Mouse (Mus musculus) MEL (cell line): ENCODE measurements around the gene Ccdc142.

Experiments used
- CTCF ChIP-seq, 3 experiments: IDR thresholded peaks in 2 of 3; conservative IDR thresholded peaks in 1 of 3; 2 replicates each; pipeline ENCODE4 v1.5.1; 2011 to 2012; ENCODE audit warnings: low read length in 3 of 3, low read depth in 2 of 3, mild to moderate bottlenecking in 2 of 3, improper control_type of control experiment in 1 of 3, inconsistent platforms in 1 of 3, mixed read lengths in 1 of 3, moderate library complexity in 1 of 3; ENCODE audit not compliant: control insufficient read depth in 1 of 3, insufficient read depth in 1 of 3, poor library complexity in 1 of 3, severe bottlenecking in 1 of 3
- E2F4 ChIP-seq: IDR thresholded peaks from 2 replicates; pipeline ENCODE4 v1.6.1; 2011; ENCODE audit warnings: low read depth, low read length, improper control_type of control experiment, borderline replicate concordance
- GATA1 ChIP-seq: IDR thresholded peaks from 2 replicates; pipeline ENCODE4 v1.6.1; 2011; ENCODE audit warnings: low read depth, low read length, improper control_type of control experiment
- MAFK ChIP-seq: IDR thresholded peaks from 2 replicates; pipeline ENCODE4 v1.6.1; 2011; ENCODE audit warnings: low read depth, mild to moderate bottlenecking, low read length, improper control_type of control experiment, borderline replicate concordance
- MAX ChIP-seq: IDR thresholded peaks from 2 replicates; pipeline ENCODE4 v1.6.1; 2011; ENCODE audit warnings: low read length, improper control_type of control experiment
- MEF2A ChIP-seq: IDR thresholded peaks from 2 replicates; pipeline ENCODE4 v1.6.1; 2014; ENCODE audit warnings: low read depth, mild to moderate bottlenecking, inconsistent platforms, low read length, improper control_type of control experiment; ENCODE audit not compliant: poor library complexity, insufficient replicate concordance, severe bottlenecking; ENCODE audit errors: extremely low read depth
- POLR2A ChIP-seq, 2 experiments: IDR thresholded peaks; 2 replicates each; pipeline ENCODE4 v1.6.1; 2011 to 2012; ENCODE audit warnings: low read length in 2 of 2, mild to moderate bottlenecking in 2 of 2, control low read depth in 1 of 2, improper control_type of control experiment in 1 of 2, low read depth in 1 of 2, moderate library complexity in 1 of 2; ENCODE audit not compliant: control insufficient read depth in 1 of 2, insufficient read depth in 1 of 2, poor library complexity in 1 of 2
- USF1 ChIP-seq: IDR thresholded peaks from 2 replicates; pipeline ENCODE4 v1.6.1; 2014; ENCODE audit warnings: low read depth, mild to moderate bottlenecking, inconsistent platforms, low read length, improper control_type of control experiment, moderate library complexity
- ZKSCAN1 ChIP-seq: IDR thresholded peaks from 2 replicates; pipeline ENCODE4 v1.6.1; 2012; ENCODE audit warnings: low read depth, mild to moderate bottlenecking, inconsistent platforms, low read length, improper control_type of control experiment, moderate library complexity

DNA sequence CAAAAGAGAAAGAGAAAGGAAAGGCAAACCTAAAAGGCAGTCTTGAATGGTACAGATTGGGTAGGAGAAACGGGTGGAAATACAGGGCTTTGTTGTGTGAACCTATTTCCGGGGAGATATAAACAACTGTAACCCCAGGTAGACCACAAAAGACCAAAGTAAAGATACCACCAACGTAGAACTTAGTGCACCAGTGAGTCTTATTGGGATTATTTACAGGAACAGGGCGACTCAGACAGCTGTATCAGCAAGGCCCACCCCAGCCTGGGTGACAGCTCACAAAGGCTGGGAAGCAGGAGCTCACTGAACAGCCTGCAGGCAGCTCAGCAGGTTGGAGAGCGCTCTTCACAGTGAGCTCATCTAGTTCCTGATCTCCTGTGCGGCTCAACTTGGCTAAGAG, 5.4 kb upstream of the Ccdc142 start:
- TF ChIP-seq USF1 = no peak
- no peak for TF ChIP-seq MAFK
- no peak for TF ChIP-seq POLR2A (IDR thresholded peaks at IDR 0.05; ENCODE audit: control insufficient read depth in 1 of 2, insufficient read depth in 1 of 2, low read depth in 1 of 2, low read length in 2 of 2, poor library complexity in 1 of 2)
- no peak for TF ChIP-seq MAX
- TF ChIP-seq CTCF (IDR thresholded peaks at IDR 0.05 in 2 of 3, conservative IDR thresholded peaks at IDR 0.05 in 1 of 3; ENCODE audit: control insufficient read depth in 1 of 3, insufficient read depth in 1 of 3, low read depth in 2 of 3, low read length in 3 of 3, poor library complexity in 1 of 3, severe bottlenecking in 1 of 3) = no peak
- TF ChIP-seq E2F4 = no peak
- no peak for TF ChIP-seq MEF2A
- TF ChIP-seq ZKSCAN1 = no peak
- no peak for TF ChIP-seq GATA1
